Mouse (Mus musculus) forebrain, embryonic 14.5 days (tissue): ENCODE measurements around the gene Stk17b. TPM values are rescaled to one million over a fixed set of nuclear protein-coding genes. Genes with fewer than 3 reads are reported as not detected.

ENCODE experiments used
- ATAC-seq: fragments of 200-750 bp; cut with Nextera tagmentation; 2 replicates; pipeline ENCODE4 v1.8.0; 2017; ENCODE audit warnings: mild to moderate bottlenecking, moderate library complexity
- DNase-seq: peaks from one replicate; pipeline ENCODE4 v3.0.0-alpha.2; 2015; ENCODE audit warnings: low spot score
- H3K27ac ChIP-seq: fragments of 300-500 bp; sonication (generic); 2 replicates; pipeline ENCODE4 v1.5.1; 2014; ENCODE audit warnings: low read depth, mild to moderate bottlenecking, control low read depth, low read length, moderate library complexity
- H3K27me3 ChIP-seq: fragments of 300-500 bp; sonication (generic); replicated peaks from 2 replicates; pipeline ENCODE4 v1.6.1; 2014; ENCODE audit warnings: low read length, control low read depth, mixed read lengths; ENCODE audit not compliant: control insufficient read depth, insufficient read depth
- H3K36me3 ChIP-seq: fragments of 300-500 bp; sonication (generic); 2 replicates; pipeline ENCODE4 v1.6.1; 2014; ENCODE audit warnings: low read length, control low read depth; ENCODE audit not compliant: control insufficient read depth, insufficient read depth
- H3K4me1 ChIP-seq: fragments of 300-500 bp; sonication (generic); 2 replicates; pipeline ENCODE4 v1.6.1; 2014; ENCODE audit warnings: antibody characterized with exemption, low read length, control low read depth; ENCODE audit not compliant: control insufficient read depth, insufficient read depth
- H3K4me2 ChIP-seq: fragments of 300-500 bp; sonication (generic); 2 replicates; pipeline ENCODE4 v1.6.1; 2014; ENCODE audit warnings: mild to moderate bottlenecking, control low read depth, low read length
- H3K4me3 ChIP-seq: fragments of 300-500 bp; sonication (generic); 2 replicates; pipeline ENCODE4 v1.5.1; 2014; ENCODE audit warnings: low read depth, low read length, control low read depth
- H3K9ac ChIP-seq: fragments of 300-500 bp; sonication (generic); 2 replicates; pipeline ENCODE4 v1.6.1; 2014; ENCODE audit warnings: mild to moderate bottlenecking, low read length, control low read depth, moderate library complexity
- H3K9me3 ChIP-seq: fragments of 300-500 bp; sonication (generic); replicated peaks from 2 replicates; pipeline ENCODE4 v1.6.1; 2016; ENCODE audit warnings: low read length, control low read depth, mixed read lengths; ENCODE audit not compliant: control insufficient read depth
- WGBS: fragments of 180-500 bp; shearing (Covaris S2); extraction: QIAGEN DNeasy Blood & Tissue Kit; methylation state at CpG from one replicate; pipeline ENCODE4 v1.1.7; 2014; 5-methylcytosine and 5-hydroxymethylcytosine counted together
- polyA plus RNA-seq: library from polyadenylated mRNA; unstranded; fragments of >200 nt; fragmentation: Nextera tagmentation; extraction: Ambion mirVana; gene quantifications from 2 replicates; pipeline ENCODE4 v1.2.1, GENCODE M21; 2014

The Stk17b gene
- polyA plus RNA-seq, 1 experiment from 2014 or later = 7.7 TPM

DNA sequence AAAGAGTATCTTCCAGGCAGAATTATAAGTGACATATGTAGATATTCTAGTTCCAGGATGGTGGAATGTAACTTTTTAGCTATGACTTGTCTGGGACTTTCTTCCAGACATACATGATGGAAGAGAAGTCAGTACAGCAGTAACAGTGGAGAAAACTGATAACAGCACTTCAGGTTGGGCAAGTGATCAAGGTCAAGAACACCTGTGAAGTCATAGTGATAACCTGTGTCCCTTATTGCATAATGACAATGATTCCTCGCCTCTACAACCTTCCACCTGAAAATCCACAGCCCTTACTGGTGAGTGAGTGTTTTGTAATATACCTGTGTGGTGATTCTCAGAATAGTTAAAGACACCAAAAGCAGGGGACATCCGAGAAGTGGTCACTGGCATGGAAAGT, 9.3 kb upstream of the Stk17b start:
- H3K27me3 ChIP-seq = no peaks in the 10 kb centered on the region
- no peaks in the 10 kb centered on the region for H3K4me1 ChIP-seq
- no peaks in the 10 kb centered on the region for H3K36me3 ChIP-seq
- H3K4me3 ChIP-seq = no peak overlapping the region
- DNase-seq = no peak
- H3K9ac ChIP-seq = no peak overlapping the region
- WGBS = 71% methylated on average over 2 of the region's 2 CpGs
- no peak for ATAC-seq
- H3K4me2 ChIP-seq = no peak overlapping the region
- no peak overlapping the region for H3K27ac ChIP-seq
- no peaks in the 10 kb centered on the region for H3K9me3 ChIP-seq

DNA sequence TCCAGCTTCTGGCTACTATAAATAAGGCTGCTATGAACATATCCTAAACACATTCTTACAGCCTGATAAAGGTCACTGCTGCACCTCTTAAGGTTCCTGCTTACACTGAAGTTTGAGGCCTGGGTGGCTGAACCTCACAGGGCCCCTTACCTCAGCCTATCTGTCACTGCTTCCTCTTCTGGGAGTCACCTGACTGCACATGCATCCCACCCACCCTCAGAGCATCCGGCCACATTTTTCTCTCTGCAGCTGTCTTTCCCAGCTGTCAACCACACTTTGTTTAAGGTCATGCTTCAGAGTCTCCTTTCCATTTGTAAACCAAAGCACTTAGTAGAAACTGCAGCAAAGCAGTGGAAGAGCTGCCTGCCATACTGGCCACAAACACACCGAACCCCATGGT, 6.3 kb upstream of the Stk17b start:
- no peaks in the 10 kb centered on the region for H3K27me3 ChIP-seq
- no peak overlapping the region for H3K9ac ChIP-seq
- H3K4me2 ChIP-seq = no peak overlapping the region
- H3K27ac ChIP-seq = no peak overlapping the region
- DNase-seq (no peak), ATAC-seq (no peak)
- no peaks in the 10 kb centered on the region for H3K4me1 ChIP-seq
- H3K4me3 ChIP-seq = no peak overlapping the region
- H3K9me3 ChIP-seq = no peaks in the 10 kb centered on the region
- H3K36me3 ChIP-seq = no peaks in the 10 kb centered on the region
- WGBS = 85% methylated on average over 2 of the region's 2 CpGs

DNA sequence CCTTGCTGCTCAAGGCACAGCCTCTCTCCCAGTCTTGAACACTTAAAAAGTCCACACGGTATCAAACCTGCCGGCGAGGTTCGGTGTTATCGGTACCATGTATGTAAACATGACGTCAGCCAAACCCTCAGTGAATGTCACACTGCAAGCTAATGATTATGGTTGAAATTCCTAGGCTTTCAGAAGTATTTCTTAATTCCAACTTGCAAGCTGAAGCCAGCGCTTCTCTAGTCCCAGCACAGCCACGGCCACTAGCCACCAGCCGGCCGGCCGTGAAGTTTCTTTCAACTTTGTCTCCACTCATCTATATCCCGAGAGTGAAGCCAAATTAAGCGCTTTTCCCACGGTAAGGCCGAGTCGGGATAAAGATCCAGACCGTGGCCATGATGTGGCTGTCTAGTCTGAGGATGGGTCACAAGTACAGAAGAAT, 718 bp downstream of the Stk17b start:
- H3K36me3 ChIP-seq = no peaks in the 10 kb centered on the region
- DNase-seq (peak; percentile 28), ATAC-seq (peak; percentile 29; the same call in 1 of the 2 replicates)
- H3K27me3 ChIP-seq = no peaks in the 10 kb centered on the region
- H3K9me3 ChIP-seq = no peaks in the 10 kb centered on the region
- H3K27ac ChIP-seq = no peak overlapping the region
- H3K9ac ChIP-seq = peak overlapping the region; percentile 71
- WGBS = under 1% methylated on average over 17 of the region's 17 CpGs
- peak overlapping the region; percentile 75 for H3K4me3 ChIP-seq
- H3K4me2 ChIP-seq = peak overlapping the region; percentile 78
- 0 out of 2 replicates have a peak, but pooled peaks cover 2% of the 10 kb centered on the region for H3K4me1 ChIP-seq

DNA sequence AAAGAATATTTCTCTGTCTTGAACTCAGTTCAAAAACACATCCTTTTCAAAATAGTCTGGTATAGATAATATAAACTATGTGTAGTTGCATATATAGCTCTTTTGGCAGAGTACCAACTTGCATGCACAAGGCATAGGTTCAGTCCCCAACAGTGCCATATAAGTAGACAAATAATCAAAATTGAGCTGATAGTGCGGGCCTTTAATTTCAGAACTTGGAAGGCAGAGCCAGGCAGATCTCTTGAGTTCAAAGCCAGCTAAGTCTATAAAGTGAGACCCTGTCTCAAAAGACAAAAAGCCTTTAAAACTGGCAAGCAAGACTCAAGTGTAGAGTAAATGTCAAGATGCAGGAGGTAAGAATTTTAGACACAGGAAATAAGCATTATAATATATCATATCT, 2.1 kb downstream of the Stk17b start:
- no peak for DNase-seq

DNA sequence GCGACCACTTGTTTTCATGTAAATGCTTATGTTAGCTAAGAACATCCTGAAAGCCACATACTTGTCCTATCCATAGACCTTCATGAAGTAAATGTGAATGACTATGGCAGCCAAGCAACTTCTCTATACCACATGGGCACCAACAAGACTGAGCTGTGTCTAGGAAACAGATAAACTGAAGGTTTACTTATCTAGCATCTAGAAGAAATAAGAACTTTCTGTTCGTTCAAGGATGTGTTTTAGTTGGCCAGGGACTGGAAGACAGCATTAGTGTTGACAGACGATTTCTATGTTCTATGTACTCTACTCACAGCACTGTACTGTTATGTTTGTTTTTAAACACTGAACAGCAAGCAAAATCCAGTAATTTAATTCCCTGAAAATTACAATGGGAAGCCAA, 2.9 kb downstream of the Stk17b start:
- 89% methylated on average over 3 of the region's 3 CpGs for WGBS

More for the DNA sequence above, 2.1 kb downstream of the Stk17b start:
- Histone ChIP-seq H3K4me1 (0 out of 2 replicates have a peak, but pooled peaks cover 2% of the 10 kb centered on the region), H3K9me3 (no peaks in the 10 kb centered on the region), H3K27me3 (no peaks in the 10 kb centered on the region), H3K36me3 (no peaks in the 10 kb centered on the region), H3K4me3 (no peak overlapping the region), H3K4me2 (no peak overlapping the region), H3K9ac (no peak overlapping the region), H3K27ac (no peak overlapping the region)
- ATAC-seq = no peak
- 95% methylated on average over 1 of the region's 1 CpGs for WGBS

DNA sequence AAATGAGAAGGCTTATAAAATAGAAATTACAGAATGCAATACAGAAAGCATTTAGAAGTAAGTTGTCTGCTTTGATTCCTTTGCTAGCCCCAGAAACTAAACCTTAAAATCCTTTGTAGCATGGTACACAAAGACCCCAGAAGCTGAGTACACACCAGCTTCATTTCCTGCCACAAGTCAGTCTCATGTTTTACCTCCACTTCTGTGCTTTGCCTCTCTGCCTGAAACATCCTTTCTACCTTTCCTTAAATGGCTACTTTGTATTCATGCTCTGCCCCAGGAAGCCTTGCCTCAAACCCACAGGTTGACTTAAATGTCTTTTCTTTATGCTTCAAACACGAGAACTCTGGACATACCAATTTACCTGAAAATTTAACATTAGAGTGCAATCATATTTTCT, 3.7 kb downstream of the Stk17b start:
- Histone ChIP-seq H3K4me3 (no peak overlapping the region), H3K4me1 (0 out of 2 replicates have a peak, but pooled peaks cover 2% of the 10 kb centered on the region), H3K27ac (no peak overlapping the region), H3K9ac (no peak overlapping the region), H3K4me2 (no peak overlapping the region), H3K27me3 (no peaks in the 10 kb centered on the region), H3K9me3 (no peaks in the 10 kb centered on the region), H3K36me3 (no peaks in the 10 kb centered on the region)
- ATAC-seq = no peak
- 74% methylated on average over 1 of the region's 1 CpGs for WGBS
- DNase-seq = no peak

More for the DNA sequence above, 2.9 kb downstream of the Stk17b start:
- DNase-seq (no peak), ATAC-seq (no peak)
- Histone ChIP-seq H3K27ac (no peak overlapping the region), H3K4me2 (no peak overlapping the region), H3K9ac (no peak overlapping the region), H3K36me3 (no peaks in the 10 kb centered on the region), H3K27me3 (no peaks in the 10 kb centered on the region), H3K4me3 (no peak overlapping the region), H3K4me1 (0 out of 2 replicates have a peak, but pooled peaks cover 2% of the 10 kb centered on the region), H3K9me3 (no peaks in the 10 kb centered on the region)

DNA sequence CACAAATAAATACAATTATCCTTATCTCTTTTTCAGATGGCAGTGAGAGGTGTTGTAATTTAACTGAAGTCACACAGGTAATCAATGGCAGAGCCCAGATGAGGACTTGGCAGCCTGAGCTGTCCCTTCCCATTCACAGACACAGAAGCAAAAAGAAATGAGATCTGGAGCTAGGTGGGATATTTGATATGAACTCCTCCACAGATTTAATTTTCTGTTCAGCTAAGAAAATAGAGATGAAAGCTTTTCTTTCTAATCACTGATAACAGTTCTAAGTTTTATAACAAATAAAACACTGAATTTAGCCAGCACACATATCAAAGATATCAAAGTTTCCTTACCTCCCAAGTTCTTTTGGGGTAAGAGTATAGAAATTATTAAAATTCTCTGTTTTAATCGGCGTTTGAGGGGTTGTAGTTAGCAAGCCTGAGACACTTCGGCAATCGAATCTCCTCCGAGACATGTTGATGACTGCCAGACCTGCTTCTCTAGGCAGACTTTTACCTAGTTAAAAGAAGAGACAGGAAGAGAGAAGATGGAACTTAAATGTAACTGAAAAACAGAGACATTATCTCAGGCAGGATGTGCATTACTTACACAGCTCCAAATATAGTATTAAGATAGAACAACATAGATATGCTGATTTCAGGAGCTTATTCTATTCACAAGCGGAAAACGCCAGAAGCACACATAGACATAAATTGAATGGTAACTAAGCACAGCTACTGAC, 8.7 kb downstream of the Stk17b start:
- Histone ChIP-seq H3K27ac (no peak overlapping the region), H3K4me2 (no peak overlapping the region), H3K9ac (no peak overlapping the region), H3K27me3 (no peaks in the 10 kb centered on the region), H3K9me3 (no peaks in the 10 kb centered on the region), H3K4me1 (no peaks in the 10 kb centered on the region), H3K36me3 (no peaks in the 10 kb centered on the region), H3K4me3 (no peak overlapping the region)
- WGBS = 93% methylated on average over 7 of the region's 7 CpGs
- ATAC-seq (no peak), DNase-seq (no peak)

DNA sequence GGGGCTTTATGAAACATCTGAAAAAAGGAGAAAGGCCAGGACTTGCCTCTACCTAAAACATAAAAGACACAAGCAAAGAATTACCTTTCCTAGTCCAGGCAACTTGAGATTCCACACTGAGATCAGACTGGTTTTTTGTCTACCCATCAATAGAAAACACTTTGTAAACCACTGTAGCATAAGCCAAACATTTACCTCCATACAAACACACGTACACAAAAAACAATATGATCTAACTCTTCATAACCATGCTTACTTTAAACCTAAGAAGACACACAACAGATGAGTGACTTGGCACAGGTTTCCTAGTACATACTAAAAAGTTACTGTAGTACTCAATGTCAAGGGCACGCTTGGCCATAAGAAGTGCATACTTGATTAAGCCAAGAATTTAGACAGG, 9.5 kb downstream of the Stk17b start:
- ATAC-seq (no peak), DNase-seq (no peak)
- H3K4me1 ChIP-seq = no peaks in the 10 kb centered on the region
- WGBS = 95% methylated on average over 2 of the region's 2 CpGs
- no peaks in the 10 kb centered on the region for H3K36me3 ChIP-seq
- H3K27me3 ChIP-seq = no peaks in the 10 kb centered on the region
- H3K27ac ChIP-seq = no peak overlapping the region
- no peak overlapping the region for H3K4me2 ChIP-seq
- no peaks in the 10 kb centered on the region for H3K9me3 ChIP-seq
- H3K9ac ChIP-seq = no peak overlapping the region
- no peak overlapping the region for H3K4me3 ChIP-seq

DNA sequence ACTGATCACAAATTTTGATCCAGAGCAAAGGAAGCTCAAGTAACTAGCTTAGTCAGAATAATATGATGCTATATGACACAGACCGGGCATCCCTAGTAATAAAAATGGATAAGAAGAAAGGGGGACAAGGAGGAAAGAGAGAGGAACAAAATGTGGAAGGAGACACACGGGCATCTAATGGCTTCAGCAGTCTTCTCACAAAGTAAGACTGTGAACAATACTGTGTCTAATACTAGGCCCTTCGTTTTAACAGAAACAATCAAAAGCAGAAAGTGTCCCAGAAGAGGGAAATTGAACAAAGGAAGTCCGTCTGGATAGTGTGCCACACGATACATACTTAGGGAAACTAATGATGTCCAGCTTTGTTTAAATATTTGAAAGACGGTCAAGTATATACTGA, 10.0 kb downstream of the Stk17b start:
- 71% methylated on average over 6 of the region's 6 CpGs for WGBS
- H3K9me3 ChIP-seq = no peaks in the 10 kb centered on the region
- no peak for ATAC-seq
- no peaks in the 10 kb centered on the region for H3K4me1 ChIP-seq
- H3K36me3 ChIP-seq = no peaks in the 10 kb centered on the region
- no peaks in the 10 kb centered on the region for H3K27me3 ChIP-seq
- no peak overlapping the region for H3K4me2 ChIP-seq
- H3K27ac ChIP-seq = no peak overlapping the region
- no peak overlapping the region for H3K9ac ChIP-seq
- DNase-seq = no peak
- no peak overlapping the region for H3K4me3 ChIP-seq
